Mouse (Mus musculus) stomach, postnatal 0 days (tissue): ENCODE measurements around the gene Ctps2.

Source experiments
- CTCF ChIP-seq: IDR thresholded peaks from 2 replicates; pipeline ENCODE4 v1.5.1; 2016; ENCODE audit warnings: antibody characterized with exemption, low read depth, mild to moderate bottlenecking, moderate library complexity
- EP300 ChIP-seq: optimal IDR thresholded peaks from 2 replicates; pipeline ENCODE3; 2016; ENCODE audit warnings: antibody characterized with exemption

DNA sequence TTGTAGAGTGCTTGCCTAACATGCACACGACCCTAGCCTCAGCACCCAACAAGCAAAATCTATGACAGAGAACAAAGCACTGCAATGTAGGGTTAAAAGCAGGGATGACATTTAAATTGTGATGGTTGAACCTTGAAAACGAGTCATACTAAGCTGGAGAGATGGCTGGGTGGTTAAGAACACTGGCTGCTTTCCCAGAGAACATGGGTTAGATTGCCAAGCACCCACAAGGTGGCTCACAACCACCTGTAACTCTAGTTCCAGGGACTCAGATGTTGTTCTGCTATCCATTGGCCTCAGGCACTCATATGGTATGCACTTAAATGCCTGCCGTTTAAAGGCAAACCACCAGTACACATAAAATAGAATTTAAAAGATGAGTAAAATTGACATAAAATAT is 91.1 kb downstream of the Ctps2 start:
- 0 out of 2 replicates have a peak, but pooled peaks have one; percentile 4 for TF ChIP-seq CTCF
- no peak for TF ChIP-seq EP300
